Mouse (Mus musculus): ENCODE data around the gene Abcb7. TPM values are rescaled to one million over a fixed set of nuclear protein-coding genes. Genes with fewer than 3 reads are reported as not detected.

Abcb7 gene
- 10 to 100 TPM; 28.6 to 33.5 TPM for total RNA-seq (2021)
- long read RNA-seq, experiment 1, full-length matches to known transcripts = 3 of 90 reads
- long read RNA-seq, experiment 1, partial matches to known transcripts = 1 of 90 reads
- long read RNA-seq, experiment 1, other reads (novel, unspliced or antisense) = 86 of 90 reads
- long read RNA-seq, experiment 2, partial matches to known transcripts = 0 of 30 reads
- long read RNA-seq, experiment 2, other reads (novel, unspliced or antisense) = 30 of 30 reads

DNA sequence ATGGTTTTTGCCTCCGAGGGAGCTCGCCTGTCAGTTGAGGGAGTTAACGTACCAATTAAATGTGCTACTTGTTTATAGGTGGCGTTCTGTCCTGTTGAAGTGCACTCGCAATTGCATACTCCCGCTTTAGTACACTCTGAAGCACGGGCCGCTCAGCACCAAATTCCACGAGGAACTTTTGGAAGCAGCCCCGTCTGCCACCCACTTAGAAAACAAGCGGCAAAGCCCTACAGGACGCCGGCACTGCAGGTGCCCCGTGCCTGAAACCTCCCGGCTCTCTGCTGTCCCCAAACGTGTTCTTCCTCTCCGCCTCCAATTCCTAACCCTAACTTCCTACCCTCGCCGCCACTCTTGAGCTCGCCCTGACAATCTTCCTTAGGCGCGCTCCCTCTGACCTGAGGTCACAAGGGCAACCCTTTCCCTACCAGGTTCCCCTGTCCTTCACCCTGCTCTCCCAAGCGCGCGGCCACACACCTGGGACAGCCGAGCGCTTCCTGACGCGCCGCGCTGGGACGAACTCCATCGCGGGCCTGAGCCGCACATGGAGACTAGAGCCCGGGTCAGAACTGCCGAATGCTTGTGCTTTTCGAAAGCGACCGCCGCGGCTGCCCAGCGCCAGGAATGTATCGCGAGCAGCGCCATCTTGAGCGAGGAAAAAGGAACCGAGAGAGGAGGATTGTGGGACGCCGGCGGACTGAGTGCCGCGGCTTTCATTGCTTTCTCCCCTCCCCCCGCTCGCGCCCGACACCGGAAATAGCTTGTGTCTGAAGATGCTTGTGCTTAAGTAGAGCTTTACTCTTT is at the start of gene Abcb7:
TSS of gene Abcb7 (minus strand) at position 674 of the 801 bp plus-strand sequence.
- DNase-seq = peak; percentile 89 to 92

DNA sequence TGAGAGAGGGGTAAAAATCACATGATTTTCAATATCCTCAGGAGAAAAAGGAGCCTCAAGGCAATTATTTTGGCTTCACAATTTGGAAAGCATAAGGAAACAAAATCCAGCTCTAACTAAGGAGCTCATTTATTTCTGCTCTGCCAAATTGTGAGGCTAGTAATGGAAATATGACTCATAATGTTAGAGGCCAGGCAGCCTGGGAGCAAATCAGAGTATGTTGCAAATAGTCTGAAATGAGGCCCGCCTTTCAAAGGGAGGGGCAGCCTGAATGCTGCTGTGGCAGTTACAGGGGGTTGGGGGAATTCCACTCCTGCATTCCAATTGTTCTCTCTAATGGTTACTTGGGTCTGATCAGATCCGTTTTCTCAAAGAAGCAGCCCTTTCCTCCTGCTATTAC is 48.1 kb upstream of the Abcb7 start:
- DNase-seq = peak; percentile 22 to 36

DNA sequence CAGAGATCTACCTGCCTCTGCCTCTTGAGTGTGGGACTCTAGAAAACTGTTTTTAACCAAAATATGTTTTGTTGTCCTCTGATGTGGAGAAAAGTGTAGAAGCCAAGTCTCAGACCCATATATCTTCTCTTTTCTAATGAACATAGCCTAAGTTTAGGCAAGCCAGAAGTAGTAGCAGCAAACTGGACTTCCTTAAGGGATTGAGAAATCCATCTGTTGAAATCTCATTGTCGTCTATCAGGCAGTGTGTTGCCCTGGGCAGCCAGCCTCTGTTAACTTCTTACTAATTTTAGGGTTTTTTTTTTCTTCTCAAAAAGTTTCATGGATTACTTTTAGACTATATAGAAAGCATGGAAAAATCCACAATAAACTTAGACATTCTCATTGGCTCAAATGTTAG is 38.8 kb upstream of the Abcb7 start:
- no peak for DNase-seq

DNA sequence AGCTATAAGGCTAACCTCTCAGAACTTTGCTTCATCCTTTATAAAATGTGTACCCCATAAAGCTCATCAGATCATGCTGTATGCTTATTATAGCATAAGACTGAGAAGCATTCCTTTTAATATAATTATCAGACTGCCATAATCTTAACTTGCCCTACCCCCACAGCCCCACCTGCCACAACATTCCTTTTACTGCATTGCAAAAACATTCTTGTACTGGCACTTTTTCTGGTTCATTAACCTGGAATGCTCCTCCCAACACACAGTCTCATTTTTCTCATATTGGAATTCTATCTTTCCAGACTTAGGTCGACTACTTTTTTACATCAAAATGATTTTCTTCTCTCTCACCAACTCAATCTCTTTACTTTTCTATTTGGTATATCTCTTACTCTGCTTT is 19.8 kb upstream of the Abcb7 start:
- DNase-seq = no peak

DNA sequence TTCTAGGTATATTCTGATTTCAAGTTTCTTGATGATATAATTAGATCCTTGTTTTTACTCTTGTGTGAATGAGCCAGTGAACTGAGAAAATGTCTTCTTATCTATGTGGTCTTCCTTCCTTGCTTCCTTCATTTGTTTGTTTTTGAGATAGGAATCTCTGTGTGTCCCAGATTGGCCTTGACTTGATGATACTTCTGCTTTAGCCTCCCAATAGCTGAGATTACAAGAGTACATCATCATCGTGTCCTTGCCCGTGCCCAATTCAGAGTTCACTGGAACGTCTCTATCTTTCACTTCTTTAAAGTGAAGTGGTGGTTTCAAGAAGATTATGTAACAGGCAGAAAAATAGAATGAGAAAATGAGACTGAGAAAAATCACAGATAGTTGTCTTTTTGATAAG is 14.5 kb upstream of the Abcb7 start:
- peak in 1 of 2 experiments; percentile 1 for DNase-seq

DNA sequence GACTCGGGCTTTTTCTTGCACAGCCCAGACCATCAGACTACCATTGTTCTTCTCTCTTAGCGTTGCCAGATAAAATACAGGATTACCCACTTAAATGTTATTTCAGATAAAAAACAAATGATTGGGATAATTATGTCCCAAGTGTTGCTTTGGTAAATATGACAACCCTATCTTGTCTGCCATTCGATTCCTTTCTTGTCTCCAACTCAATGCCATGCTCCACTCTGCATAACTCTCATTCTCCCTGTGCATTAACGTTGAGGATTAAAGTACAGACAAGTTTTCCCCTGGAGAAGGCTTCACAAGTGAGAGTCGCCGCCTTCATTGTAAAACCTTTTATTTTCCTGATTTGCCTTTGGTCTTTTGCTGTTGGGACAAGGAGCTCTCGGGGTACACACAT is 339 bp upstream of the Abcb7 start:
- DNase-seq = no peak

DNA sequence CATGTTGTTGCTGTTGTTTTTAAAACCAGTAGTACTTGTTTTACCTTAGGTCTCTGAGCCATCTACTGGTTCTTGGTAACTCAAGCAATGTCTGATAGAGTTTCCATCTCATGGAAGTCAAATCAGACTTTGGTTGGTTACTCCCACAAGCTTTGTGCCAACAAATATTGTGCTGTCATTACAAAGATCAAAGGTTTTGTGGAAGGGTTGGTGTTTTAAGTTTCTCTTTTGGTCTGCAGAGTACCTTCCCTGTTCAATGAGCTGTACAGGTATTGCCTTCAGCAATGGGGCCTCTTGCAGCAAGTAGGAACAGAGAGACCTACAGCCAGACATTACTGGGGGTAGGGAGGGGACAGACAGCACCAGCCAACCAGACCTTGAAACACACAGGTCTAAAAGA is 5.5 kb downstream of the Abcb7 start:
- no peak for DNase-seq

DNA sequence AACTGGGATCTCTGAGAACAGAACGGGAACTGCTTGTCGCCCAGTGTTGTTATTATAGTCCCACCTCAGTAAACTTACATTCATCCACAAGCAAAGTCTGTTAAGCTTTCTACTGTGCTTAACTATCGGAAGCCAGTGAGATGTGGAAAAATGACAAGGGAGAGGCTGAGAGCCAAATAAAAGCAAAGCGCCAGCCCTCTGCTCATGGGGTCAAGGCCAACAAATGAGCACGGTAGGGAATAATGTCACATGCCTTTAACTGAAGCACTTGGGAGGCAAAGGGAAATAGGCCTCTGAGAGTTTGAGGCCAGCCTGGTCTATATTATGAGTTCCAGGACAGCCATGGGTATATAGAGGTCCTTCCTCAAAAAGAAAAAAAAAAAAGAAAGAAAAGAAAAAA is 11.2 kb downstream of the Abcb7 start:
- DNase-seq = peak; percentile 36 to 40

DNA sequence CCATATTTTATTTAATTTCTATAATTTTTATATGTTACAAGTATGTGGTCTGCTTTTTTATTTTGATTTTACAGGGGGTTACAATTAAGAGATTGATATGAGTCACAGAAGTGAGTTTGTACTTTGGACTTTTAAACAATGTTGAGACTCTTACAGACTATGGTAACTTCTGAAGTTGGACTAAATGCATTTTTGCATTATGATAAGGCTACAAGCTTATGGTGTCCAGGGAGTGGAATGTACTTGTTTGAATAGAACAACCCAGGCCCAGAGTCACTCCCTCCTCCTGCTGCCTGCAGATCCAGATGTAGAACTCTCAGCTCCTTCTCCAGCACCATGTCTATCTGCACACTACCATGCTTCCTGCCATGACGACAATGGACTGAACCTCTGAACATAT is 12.5 kb downstream of the Abcb7 start:
- DNase-seq = no peak

DNA sequence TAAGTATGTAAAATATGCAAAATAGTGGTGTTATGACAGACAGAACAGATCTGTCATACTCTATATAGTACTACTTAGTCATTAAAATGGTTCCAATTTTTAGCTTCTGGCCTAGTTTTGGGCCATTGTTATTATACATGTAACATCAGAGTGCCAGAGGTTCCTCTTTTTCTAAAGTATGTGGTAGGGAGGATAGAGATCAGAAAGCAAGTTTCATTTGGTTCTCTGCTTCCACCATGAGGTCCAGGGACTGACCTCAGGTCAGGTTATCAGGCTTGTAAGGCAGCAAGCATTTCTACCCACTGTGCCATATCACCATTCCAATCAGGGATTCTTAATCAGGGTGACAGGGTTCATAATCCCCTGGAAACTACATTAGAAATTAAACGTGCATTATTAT is 16.1 kb downstream of the Abcb7 start:
- DNase-seq = no peak

DNA sequence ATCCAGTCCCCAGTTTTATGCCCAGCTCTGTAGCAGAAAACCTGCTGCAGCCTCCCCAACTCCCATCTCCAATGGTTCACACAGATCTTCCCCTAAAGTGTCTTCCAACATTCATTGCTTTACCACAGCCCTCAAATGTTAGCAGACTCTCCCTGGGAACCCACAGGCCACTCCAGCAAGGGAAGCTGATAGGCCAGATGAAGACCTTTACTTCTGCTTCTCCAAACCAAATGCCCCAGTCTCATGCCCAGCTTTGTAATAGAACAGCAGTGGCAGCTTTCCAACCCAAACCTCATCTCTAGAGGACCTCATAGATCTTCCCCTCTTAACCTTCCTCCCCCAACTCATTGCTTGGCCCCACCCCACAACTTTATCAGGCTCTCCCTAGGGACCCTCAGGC is 54.0 kb downstream of the Abcb7 start:
- no peak for DNase-seq

DNA sequence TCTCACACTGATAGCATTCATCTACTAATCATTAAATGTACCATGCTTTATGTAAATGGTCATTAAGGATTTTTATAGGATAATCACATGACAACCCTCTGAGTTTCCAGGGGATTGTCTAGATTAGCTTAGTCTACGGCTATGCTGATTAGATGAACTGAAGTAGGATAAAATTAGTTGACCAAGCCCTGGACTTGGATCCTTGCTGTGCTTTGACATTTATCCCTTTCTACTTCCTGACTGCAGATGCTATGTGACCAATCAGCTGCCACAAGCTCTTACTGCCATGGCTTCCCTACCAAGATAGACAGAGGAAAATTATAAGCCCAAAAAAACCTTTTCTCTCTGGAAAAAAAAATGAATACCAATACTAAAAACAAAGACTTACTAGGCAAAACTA is 57.8 kb downstream of the Abcb7 start:
- DNase-seq = no peak

DNA sequence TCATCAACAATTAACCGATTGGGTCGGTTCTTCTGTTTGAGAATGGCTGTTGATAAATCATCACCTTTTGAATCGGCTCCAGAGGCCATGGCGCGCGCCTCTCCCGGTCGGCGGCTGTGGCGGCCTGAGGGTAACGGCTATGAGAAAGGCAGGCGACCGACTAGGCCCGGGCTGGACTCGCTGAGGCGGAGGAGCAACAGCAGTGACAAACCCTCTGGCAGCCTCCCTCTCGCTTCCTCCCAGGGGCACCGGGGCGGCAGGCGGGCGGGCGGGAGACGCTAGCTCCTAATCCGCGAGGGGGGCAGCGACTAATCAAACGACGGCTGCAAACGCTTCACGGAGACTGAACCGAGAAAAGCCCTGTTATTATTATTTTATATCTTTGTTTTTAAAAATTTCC is 65.5 kb downstream of the Abcb7 start:
- peak; percentile 2 to 6 for DNase-seq

DNA sequence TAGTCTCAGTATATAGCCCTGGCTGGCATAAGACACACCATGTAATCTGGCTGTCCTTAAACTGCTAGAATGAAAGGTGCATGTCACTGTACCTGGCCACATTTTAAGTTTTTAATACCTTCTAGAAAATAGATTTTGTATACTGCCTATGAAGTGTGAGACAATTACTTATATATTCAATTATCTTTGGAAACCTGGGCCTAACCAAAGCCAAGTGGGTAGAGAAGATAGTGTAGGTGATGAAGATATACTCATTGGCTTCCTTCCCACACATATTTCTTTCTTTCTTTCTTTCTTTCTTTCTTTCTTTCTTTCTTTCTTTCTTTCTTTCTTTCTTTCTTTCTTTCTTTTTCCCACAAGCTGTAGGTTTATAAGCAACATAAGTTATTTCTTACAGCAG is 121.9 kb downstream of the Abcb7 start:
- DNase-seq = no peak

DNA sequence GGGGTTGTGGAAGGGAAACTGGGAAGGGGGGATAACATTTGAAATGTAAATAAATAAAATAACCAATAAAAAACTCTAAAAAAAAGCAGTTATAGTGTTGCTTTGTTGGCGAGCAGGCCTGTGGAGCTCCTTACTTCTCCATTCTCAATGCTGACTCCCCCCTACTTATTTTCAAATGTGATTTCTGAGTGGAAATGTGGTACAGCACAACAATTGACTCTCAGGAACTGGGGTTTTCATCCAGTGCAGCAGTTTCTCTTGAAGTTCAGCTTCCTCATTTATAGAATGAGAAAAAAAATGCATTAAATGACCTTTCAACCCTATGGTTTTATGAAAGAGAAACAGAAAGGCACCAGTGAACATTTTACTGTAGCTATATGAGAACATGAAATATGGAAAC is 133.8 kb downstream of the Abcb7 start:
- DNase-seq = no peak

DNA sequence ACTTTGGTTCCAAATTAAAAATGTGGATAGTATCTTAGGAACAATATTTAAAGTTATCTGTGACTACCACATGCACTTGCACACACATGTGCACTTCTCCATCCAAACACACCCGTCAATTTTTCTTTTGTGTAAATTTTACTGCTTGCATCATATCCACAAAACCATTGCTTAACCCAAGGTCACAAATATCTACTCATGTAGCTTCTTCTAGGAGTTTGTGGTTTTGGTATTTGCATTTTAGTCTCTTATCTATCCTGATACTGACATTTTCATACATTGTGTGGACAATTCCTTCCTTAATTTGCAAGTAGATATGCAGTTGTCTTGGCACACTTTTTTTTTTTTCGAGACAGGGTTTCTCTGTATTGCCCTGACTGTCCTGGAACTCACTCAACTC is 149.3 kb downstream of the Abcb7 start:
- no peak for DNase-seq

DNA sequence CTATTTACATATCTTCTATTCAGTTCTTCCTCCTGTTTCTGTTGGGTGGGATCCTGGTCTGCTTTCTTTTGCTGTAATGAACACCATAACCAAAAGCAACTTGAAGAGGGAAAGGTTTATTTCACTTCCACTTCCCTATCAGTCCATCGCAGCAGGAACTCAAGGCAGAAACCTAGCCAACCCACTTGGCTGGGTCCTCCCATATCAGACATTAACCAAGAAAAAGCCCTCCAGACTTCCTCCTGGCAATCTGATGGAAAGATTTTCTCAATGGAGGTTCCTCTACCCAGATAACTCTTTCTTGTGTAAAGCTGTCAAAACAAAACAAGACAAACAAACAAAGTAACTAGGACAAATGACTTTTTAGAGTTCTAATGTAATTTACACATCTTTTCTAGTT is 151.2 kb downstream of the Abcb7 start:
- no peak for DNase-seq

DNA sequence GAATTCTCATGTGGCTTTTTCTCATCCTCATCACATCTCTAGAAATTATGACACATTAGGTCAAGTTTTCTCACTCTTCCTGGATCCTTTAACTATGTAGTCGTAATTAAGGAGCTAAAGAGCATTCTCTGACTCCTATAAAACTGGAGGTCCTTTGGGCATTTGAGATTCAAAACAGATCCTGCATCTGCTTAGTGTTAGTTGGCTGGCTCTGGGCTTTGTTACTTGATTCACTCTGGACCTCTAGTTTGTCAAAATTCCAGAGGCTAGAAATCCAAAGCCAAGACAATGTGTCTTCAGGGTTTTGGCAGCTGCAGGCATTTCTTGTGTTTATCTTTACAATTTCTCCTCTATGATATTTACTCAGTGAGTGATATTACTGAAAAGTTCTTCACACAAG is 157.1 kb downstream of the Abcb7 start:
- no peak for DNase-seq

Other genes starting within 250 kb of the Abcb7 start
- gene Nexmif, start 212.7 kb downstream of the Abcb7 start, total RNA-seq (2021) = 10 to 100 TPM; 13.5 to 14.4 TPM
- gene Uprt, start 69.0 kb upstream of the Abcb7 start, total RNA-seq (2021) = 10 to 100 TPM; 14.7 to 18.4 TPM

Measured in adrenal gland, postnatal 36 days (tissue).